Mouse (Mus musculus) testis, postnatal 14 days (tissue): ENCODE results near the gene Hp1bp3.

Experiments used
- DNase-seq: peaks from one replicate; pipeline ENCODE4 v3.0.0; 2021; ENCODE audit warnings: low spot score

The Hp1bp3 gene

DNA sequence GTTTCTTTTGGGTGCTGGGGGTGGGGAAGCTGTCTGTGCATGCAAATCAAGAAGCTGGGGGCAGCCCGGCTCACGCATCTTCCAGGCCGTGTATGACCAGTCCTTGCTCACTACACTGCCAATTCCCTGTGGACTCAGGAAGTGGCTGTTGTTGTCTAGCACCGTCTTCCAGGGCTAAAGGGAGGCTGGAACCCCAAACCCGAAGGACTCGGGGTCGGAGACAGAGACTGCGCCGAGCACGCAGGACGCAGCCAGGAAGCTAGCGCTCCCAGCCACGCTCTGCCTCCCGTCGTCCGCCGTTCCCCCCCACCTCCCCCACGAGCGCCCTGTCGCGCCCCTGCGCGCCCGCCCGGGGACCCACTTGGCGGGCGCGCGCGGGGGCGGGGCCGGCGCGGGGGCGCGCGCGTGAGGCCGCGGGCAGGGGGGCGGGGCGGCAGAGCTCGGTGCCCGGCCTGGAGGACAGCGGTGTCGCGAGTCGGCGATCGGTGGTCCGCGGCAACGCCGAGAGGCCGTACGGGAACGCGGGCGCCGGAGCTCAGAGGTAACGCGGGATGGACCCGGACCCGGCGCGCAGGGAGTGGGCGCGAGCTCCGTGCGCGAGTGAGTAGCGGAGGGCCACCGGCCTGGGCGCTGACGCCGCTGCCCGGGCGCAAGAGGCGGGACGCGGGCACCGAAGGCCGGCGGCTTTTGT is at the start of gene Hp1bp3:
Gene Hp1bp3, plus strand, starts transcription at position 97 of the 691 bp plus-strand sequence.
- peak; percentile 77 for DNase-seq

- no peak for DNase-seq
These were observed 49.6 kb upstream of the Hp1bp3 start for GRCm38 (mm10) chr4:138166519-138166918.

DNA sequence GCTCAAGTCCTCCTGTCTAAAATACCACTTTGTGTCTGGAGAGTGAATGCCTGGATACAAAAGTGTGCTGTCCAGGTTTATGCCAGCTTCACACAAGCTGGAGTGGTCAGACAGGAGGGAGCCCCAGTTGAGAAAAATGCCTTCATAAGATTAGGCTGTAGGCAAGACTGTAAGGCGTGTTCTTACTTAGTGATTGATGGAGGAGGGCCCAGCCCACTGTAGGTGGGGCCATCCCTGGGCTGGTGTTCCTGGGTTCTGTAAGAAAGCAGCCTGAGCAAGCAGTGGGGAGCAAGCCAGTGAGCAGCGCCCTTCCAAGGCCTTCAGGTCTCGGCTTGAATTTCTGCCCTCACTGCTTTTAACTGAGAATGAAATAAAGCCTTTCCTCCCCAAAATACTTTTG is 47.9 kb upstream of the Hp1bp3 start:
- DNase-seq, result no peak

DNA sequence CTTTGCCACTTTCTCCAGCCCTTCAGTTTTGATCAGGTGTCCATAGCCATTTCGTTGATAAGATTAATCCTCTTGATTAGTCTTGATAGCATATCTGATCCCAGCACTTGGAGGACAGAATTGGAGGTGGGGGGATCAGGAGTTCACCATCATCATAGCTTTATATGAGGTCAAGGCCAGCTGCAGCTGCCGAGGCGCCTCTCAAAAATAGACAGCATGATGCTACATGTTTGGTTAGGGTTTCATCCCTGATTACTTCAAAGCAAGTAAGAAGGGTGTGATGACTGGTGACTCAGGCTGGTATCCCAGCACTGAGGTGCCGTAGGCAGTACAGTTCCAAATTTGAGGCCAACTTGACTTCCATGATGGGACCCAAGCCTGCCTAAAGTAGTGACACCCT is 46.7 kb upstream of the Hp1bp3 start:
- DNase-seq, result no peak

DNA sequence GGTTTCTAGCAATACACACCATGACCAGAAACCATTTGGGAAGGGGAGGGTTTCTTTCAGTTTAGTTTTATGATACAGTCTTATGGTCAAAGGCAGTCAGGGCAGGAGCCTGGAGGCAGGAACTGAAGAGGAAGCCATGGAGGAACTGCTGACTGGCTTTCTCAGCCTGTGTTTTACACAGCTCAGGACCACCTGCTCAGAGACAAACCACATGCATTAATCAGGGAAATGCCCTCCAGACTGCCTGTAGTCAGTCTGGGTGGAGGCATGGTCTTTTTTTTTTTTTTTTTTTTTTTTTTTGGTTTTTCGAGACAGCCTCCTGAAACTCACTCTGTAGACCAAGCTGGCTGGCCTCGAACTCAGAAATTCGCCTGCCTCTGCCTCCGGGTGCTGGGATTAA is 43.4 kb upstream of the Hp1bp3 start:
- no peak for DNase-seq

DNA sequence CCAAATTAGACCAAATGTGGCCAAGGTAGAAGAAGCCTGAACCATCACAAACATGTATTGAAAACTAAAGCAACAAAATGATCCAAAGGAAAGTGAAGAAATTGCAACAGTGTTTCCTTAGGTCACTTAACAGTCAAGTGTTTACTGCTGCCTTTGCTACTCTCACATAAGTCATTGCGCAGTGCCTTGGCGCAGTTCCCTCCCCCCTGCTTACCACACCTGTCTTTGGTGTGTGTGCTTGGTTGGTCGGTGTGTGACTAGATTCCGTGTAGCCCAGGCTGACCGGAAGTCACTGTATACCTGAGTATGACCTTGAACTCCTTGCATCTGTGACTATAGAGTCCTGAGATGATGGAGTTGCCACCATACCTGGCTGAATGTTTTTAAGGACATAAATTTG is 36.7 kb upstream of the Hp1bp3 start:
- peak; percentile 57 for DNase-seq

DNA sequence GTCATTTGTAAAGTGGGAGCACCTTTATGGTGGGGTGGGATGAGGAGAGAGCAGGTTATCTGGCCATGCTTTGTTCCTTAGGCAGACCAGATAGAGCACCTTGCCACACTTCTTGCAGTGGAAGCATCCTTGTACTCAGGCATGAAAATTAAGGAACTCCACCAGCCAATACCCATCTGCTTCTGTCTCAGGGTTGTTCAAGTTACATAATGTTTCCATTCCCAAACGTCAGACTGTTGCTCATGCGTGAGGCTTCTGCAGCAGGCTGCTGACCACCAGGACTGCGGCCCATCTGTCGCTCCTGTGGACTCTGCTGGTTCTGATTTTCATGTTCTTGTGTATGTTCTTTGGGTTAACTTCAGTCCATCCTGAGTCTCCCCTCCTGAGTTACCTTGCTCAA is 35.4 kb upstream of the Hp1bp3 start:
- DNase-seq, result no peak

DNA sequence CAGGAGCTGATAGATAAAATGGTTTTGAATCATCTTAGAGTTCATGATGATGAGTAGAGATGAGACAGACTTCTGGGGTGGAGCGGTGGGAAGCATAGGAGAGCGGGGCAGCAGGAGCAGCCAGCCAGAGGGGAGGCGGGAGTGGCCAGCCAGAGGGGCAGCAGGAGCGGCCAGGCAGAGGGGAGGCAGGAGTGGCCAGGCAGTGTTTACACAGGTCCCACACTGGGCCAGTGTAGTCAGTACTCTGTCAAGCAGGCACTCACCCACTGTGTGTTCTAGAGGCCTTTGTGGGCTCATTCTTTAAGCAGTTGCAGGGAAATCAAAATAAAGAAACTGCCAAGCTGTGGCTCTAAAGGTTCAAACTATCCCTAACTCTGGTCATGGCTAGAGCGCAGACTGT is 32.0 kb upstream of the Hp1bp3 start:
- no peak for DNase-seq

DNA sequence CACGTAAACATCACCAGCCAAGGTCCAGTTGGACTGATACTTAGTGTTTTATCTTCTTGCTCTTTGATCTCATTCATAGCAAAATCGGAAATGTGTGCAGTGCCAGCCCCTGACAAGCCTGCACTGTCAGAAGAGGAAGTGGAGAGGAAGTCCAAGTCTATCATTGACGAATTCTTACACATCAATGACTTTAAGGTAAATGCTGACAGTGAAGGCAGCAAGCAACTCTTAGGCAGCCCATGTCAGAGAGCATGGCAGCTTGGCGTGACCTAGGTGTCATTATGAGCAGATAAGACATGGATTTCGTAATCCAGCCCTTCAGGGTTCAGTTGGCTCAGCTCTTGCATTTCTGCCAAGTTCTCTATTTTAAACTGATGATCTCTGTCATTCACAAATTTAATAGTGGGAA is 31.5 kb upstream of the Hp1bp3 start:
- DNase-seq, result no peak

- peak; percentile 32 for DNase-seq
These were observed 30.1 kb upstream of the Hp1bp3 start for GRCm38 (mm10) chr4:138185961-138186360.

DNA sequence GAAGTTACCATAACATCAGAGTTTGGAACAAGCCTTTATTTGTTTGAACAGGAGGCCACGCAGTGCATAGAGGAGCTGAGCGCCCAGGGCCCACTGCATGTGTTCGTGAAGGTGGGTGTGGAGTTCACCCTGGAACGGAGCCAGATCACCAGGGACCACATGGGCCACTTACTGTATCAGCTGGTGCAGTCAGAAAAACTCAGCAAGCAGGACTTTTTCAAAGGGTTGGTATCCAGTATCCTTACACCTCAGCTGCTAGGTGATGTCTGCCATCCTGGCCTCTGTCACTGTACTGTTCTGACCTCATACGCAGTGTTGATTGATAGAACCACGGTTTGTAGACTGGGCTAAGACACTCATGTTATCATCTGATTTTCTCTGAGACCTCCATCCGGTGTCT is 28.1 kb upstream of the Hp1bp3 start:
- no peak for DNase-seq

DNA sequence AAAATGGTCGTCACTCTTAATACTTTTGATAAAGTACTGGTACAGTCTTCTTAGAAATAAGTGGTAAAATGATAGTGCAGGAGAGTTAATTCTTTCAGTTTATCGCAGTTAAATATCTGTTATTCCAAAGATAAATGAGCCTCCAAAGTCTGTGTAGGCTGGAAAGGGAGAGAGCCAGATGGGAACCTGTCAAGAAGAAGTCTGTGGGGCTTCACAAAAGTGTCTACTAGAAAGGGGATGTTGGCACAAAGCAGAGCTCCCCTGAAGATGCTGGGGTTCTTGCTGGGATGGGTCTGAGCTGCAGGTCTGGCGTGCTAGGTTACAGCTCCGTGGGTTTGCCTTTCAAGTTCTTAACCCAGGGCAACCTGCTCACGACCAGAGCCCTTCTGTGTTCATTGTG is 23.5 kb upstream of the Hp1bp3 start:
- DNase-seq, result no peak

DNA sequence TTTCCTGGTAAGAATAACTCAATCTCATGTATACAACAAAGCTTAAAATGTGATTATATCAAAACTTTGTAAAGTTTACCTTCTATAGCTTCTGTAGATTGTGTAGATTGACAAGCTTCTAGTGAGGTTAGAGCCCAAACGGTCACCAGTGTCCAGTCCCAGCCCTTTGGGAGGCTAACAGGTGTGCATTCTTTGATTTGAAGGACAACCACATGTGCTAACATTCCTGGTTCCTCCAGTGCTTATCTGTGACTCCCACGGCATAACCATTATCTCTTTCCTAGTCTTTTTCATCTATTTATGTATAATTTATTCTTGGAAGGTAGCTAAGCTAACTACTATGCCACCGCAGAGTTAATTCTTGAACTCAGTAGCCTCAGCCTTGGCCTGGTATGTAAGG is 15.3 kb upstream of the Hp1bp3 start:
- no peak for DNase-seq

DNA sequence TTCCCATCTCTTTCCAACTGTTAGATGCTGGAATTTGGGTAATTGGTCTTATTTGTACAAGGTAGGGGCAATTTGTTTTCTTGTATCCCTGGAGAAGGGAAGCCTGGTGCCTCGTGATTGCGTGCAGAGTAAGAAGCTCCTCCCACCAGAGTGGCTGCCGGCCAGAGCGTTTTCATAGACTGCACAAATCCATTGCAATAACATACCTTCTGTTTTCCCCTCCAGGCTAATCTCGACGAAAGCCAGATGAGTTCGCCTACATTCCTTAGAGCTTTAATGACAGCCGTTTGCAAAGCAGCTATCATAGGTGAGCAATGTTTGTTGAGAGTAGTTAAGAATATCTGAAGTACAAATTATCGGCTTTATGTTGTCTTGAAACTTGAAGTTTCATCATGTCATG is 14.4 kb upstream of the Hp1bp3 start:
- DNase-seq, result no peak

- no peak for DNase-seq
These were observed 6.0 kb upstream of the Hp1bp3 start for GRCm38 (mm10) chr4:138210116-138210515.

DNA sequence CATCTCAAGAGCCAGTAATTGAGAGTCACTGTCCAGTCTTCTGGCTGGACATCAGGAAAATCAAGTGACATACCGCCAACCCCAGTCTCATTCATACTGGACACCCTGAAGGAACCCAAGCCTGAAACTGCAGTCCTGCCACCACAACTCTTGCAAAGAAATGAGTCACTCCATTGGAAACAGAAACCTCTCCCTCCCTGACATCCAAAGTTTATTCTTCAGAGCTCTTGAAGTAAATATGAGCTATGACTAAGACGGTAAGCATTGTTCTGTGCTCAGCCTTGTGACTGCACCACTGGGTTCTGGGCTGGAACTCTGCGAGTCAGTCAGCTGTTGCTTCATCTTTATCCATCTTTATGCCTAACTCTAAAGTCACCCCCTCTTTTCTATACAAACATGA is 2.2 kb upstream of the Hp1bp3 start:
- DNase-seq, result no peak

GRCm38 (mm10) chr4:138215671-138216199 is 361 bp upstream of the Hp1bp3 start:
- no peak for DNase-seq

GRCm38 (mm10) chr4:138216891-138217392 is 846 bp downstream of the Hp1bp3 start:
- peak; percentile 98 for DNase-seq

DNA sequence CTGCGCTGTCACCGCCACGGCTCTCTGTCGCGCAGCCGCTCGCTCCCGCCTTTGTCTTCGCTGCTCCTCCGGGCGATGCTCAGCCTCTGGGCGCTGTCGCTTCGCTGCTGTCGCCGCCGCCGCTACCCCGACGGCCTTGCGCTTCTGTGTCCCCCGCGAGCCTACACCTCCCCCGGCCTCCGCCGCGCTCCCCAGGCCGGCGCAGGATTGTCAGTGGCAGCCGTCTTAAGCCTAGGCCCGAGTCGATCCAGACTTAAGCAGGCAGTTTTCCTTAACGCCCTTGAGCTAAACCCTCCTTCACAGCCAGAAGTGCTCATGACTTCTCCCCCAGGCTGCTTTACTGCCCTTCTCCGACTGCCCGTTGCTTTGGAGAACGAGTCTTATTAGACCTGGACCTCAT is 1.3 kb downstream of the Hp1bp3 start:
- DNase-seq, result no peak

DNA sequence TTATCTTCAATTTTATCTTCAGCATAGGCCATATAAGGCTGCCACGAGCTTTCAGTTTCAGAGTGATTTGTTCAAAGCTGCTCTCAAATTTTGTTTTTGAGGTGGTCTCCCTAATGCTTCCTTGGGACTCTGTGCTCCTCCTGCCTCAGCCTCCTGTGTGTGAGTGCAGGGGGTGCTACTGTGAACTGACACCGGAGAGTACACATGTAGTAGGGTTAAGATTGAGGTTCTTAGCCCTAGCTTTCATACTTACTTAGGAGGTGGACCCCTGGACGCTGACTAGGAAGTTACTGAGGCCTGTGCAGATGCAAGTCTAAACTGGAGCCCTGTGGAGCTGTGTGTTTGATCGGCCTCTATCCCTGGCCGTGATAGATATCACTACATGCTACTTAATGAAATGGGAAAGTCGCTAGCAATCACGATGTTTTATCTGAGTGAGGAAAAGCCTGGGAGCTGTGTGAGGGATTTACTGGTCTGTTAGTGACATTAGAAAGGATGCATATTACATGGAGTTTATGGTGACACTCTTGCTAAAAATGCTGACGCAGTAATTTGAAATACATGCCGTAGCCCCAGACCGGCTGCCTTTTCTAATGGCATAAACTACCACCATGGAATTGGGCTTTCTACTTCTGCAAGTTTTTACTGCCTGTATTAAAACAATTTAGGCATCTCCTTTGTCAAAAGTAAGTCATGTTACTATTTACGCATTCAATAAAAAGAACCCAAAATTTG is 2.0 kb downstream of the Hp1bp3 start:
- no peak for DNase-seq

DNA sequence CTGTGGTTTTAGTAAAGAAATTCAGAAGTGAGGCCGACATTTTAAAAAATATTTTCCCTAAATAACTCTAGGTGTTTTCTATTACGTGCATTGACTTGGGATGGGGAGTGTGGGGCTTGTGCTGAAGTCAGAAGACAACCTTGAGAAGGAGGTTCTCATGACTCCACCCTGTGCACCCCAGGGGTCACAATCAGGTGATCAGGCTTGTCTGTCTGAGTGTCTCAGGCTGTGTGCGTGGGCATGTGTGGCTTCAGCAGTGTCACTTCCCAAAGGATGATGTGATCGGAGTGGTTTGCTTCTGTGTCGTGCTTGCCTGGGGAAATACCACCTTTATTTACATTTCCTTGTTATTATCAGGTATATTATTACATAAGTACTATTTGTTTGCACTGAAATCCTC is 3.2 kb downstream of the Hp1bp3 start:
- no peak for DNase-seq

DNA sequence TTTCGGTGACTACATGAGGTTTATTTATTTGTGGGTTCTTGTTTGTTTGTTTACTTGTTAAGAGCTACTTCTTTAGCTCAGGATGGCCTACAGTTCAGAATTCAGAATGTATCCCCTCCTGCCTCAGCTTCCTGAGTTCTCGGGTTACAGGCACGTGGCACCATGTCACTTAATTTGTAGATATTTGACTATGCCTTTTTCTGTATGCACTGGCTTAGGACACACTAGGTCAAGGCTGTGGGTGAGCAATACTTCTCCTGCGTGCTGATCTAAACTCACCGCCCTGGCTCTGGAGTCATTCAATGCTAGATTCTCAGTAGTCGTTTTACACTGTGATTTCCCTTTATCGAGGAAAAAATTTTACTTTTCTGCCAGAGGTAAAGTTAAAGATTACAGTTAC is 4.7 kb downstream of the Hp1bp3 start:
- DNase-seq, result no peak

- DNase-seq, result no peak
These were observed 5.3 kb downstream of the Hp1bp3 start for GRCm38 (mm10) chr4:138221406-138221805.
